Mouse (Mus musculus) megakaryocyte, embryonic 14.5 days (primary cell): ENCODE measurements around the gene Flt3l.

Experiments used
- FLI1 ChIP-seq: IDR thresholded peaks from 2 replicates; pipeline ENCODE4 v1.6.1; 2012; ENCODE audit warnings: low read length, inconsistent platforms, mixed read lengths
- GATA1 ChIP-seq: IDR thresholded peaks from 3 replicates; pipeline ENCODE4 v1.6.1; 2012; ENCODE audit warnings: mixed read lengths, low read length, inconsistent platforms, borderline replicate concordance

- TF ChIP-seq GATA1: no peak
- no peak for TF ChIP-seq FLI1
Observed at GRCm38 (mm10) chr7:45123186-45123570, 13.1 kb downstream of the Flt3l start.
